Mouse (Mus musculus) embryonic facial prominence, embryonic 15.5 days (tissue): ENCODE data around the gene Ankrd34a. TPM values are rescaled to one million over a fixed set of nuclear protein-coding genes. Genes with fewer than 3 reads are reported as not detected.

ENCODE experiments used
- polyA plus RNA-seq: library from polyadenylated mRNA; unstranded; fragments of >200 nt; fragmentation: Nextera tagmentation; extraction: Ambion mirVana; gene quantifications from 2 replicates; pipeline ENCODE4 v1.2.1, GENCODE M21; 2015

The Ankrd34a gene
- polyA plus RNA-seq, 1 experiment from 2014 or later, result 3.0 TPM

Other genes starting within 250 kb of the Ankrd34a start
- gene BC107364, start 144.3 kb upstream of the Ankrd34a start, polyA plus RNA-seq, result 0.31 TPM in 1 of 2 replicates, not detected in the other
- gene Hfe2, start 71.5 kb upstream of the Ankrd34a start, polyA plus RNA-seq, result 12.4 and 16.1 TPM in 2 replicates
- 179 and 184 TPM in 2 replicates for gene Txnip, start 38.7 kb upstream of the Ankrd34a start, polyA plus RNA-seq
- gene Gm16253, start 19.7 kb upstream of the Ankrd34a start, polyA plus RNA-seq, result 1.5 and 2.0 TPM in 2 replicates
- gene Polr3gl, start 2.5 kb upstream of the Ankrd34a start, polyA plus RNA-seq, result 43.6 and 48.5 TPM in 2 replicates
- gene Lix1l, start 4.5 kb downstream of the Ankrd34a start, polyA plus RNA-seq, result 8.7 and 10.1 TPM in 2 replicates
- gene Rbm8a, start 33.3 kb downstream of the Ankrd34a start, polyA plus RNA-seq, result 119 and 121 TPM in 2 replicates
- gene Pex11b, start 38.7 kb downstream of the Ankrd34a start, polyA plus RNA-seq, result 54.7 and 58.7 TPM in 2 replicates
- gene Gm42957, start 38.8 kb downstream of the Ankrd34a start, polyA plus RNA-seq, result 0.43 and 0.45 TPM in 2 replicates
- gene Itga10, start 48.9 kb downstream of the Ankrd34a start, polyA plus RNA-seq, result 6.3 and 6.9 TPM in 2 replicates
- gene Ankrd35, start 73.5 kb downstream of the Ankrd34a start, polyA plus RNA-seq, result 10.2 TPM in 2 replicates
- 65.4 and 74.1 TPM in 2 replicates for gene Pias3, start 99.7 kb downstream of the Ankrd34a start, polyA plus RNA-seq
- gene Nudt17, start 111.9 kb downstream of the Ankrd34a start, polyA plus RNA-seq, result 15.3 and 16.3 TPM in 2 replicates
- 32.3 and 32.8 TPM in 2 replicates for gene Polr3c, start 131.0 kb downstream of the Ankrd34a start, polyA plus RNA-seq
- 39.8 and 42.0 TPM in 2 replicates for gene Rnf115, start 131.0 kb downstream of the Ankrd34a start, polyA plus RNA-seq
- gene Pdzk1, start 232.6 kb downstream of the Ankrd34a start, polyA plus RNA-seq, result not detected in 2 replicates
- gene Cd160, start 232.7 kb downstream of the Ankrd34a start, polyA plus RNA-seq, result 0.07 and 0.13 TPM in 2 replicates